Mouse (Mus musculus) lung, adult 2 months (tissue): Measurements from ENCODE around the gene D6Wsu163e. TPM values are rescaled to one million over a fixed set of nuclear protein-coding genes. Genes with fewer than 3 reads are reported as not detected.

Source experiments
- DNase-seq: peaks from one replicate; pipeline ENCODE4 v3.0.0; 2022
- H3K4me1 ChIP-seq: fragments of 200-500 bp; 2 replicates; pipeline ENCODE4 v1.6.1; 2011; ENCODE audit warnings: low read length; ENCODE audit not compliant: control insufficient read depth, insufficient read depth
- H3K4me3 ChIP-seq: fragments of 200-500 bp; replicated peaks from 2 replicates; pipeline ENCODE3; 2011; ENCODE audit warnings: low read depth, mild to moderate bottlenecking, control low read depth, low read length; ENCODE audit errors: extremely low read depth
- CTCF ChIP-seq: fragments of 200-500 bp; IDR thresholded peaks from 2 replicates; pipeline ENCODE4 v1.5.1; 2011; ENCODE audit warnings: mild to moderate bottlenecking, low read length, control low read depth; ENCODE audit not compliant: insufficient read depth
- POLR2A ChIP-seq: fragments of 200-500 bp; IDR thresholded peaks from 2 replicates; pipeline ENCODE4 v1.6.1; 2011; ENCODE audit warnings: low read depth, mild to moderate bottlenecking, control low read depth, low read length, borderline replicate concordance; ENCODE audit errors: extremely low read depth
- WGBS: fragments of 180-500 bp; shearing (Covaris S2); methylation state at CpG from one replicate; pipeline ENCODE4 v1.1.7; 2018; 5-methylcytosine and 5-hydroxymethylcytosine counted together
- polyA plus RNA-seq: library from polyadenylated mRNA; depleted of rRNA; stranded (reverse); fragments of >200 nt; gene quantifications from 2 replicates; pipeline ENCODE4 v1.2.3, GENCODE M21; 2012

Gene D6Wsu163e
- polyA plus RNA-seq, 1 experiment: 5.8 TPM

GRCm38 (mm10) chr6:126940451-126940850, 689 bp downstream of the D6Wsu163e start:
- DNase-seq: no peak

GRCm38 (mm10) chr6:126948336-126948735, 8.6 kb downstream of the D6Wsu163e start:
- WGBS: 91% methylated on average over 4 of the region's 4 CpGs
- TF ChIP-seq CTCF: no peak; the same call in 1 of the 2 replicates
- TF ChIP-seq POLR2A: no peak
- no peak for DNase-seq
- Histone ChIP-seq H3K4me1 (no peaks in the 10 kb centered on the region), H3K4me3 (no peak overlapping the region)

More at GRCm38 (mm10) chr6:126940451-126940850, 689 bp downstream of the D6Wsu163e start:
- H3K4me1 ChIP-seq: peaks cover 3% of the 10 kb centered on the region; the same call in 1 of the 2 replicates
- WGBS: 5% methylated on average over 5 of the region's 5 CpGs
- TF ChIP-seq POLR2A (no peak), CTCF (no peak)
- H3K4me3 ChIP-seq: no peak overlapping the region

- Histone ChIP-seq H3K4me1 (no peaks in the 10 kb centered on the region), H3K4me3 (no peak overlapping the region)
- 6% methylated on average over 10 of the region's 10 CpGs for WGBS
- peak; percentile 91 for TF ChIP-seq CTCF
- no peak for TF ChIP-seq POLR2A
- peak; percentile 62 for DNase-seq
Measured at GRCm38 (mm10) chr6:126955734-126956133, 16.0 kb downstream of the D6Wsu163e start.

GRCm38 (mm10) chr6:126961371-126962018, 21.7 kb downstream of the D6Wsu163e start:
- DNase-seq: no peak
- no peak overlapping the region for H3K4me3 ChIP-seq
- H3K4me1 ChIP-seq: no peaks in the 10 kb centered on the region
- TF ChIP-seq CTCF: no peak
- no peak for TF ChIP-seq POLR2A
- 89% methylated on average over 8 of the region's 8 CpGs for WGBS

- DNase-seq: no peak
- 71% methylated on average over 5 of the region's 5 CpGs for WGBS
- no peak overlapping the region for H3K4me3 ChIP-seq
- no peaks in the 10 kb centered on the region for H3K4me1 ChIP-seq
- no peak for TF ChIP-seq POLR2A
- no peak for TF ChIP-seq CTCF
Measured at GRCm38 (mm10) chr6:126962709-126963108, 22.9 kb downstream of the D6Wsu163e start.

GRCm38 (mm10) chr6:126963426-126963825, 23.7 kb downstream of the D6Wsu163e start:
- Histone ChIP-seq H3K4me3 (no peak overlapping the region), H3K4me1 (no peaks in the 10 kb centered on the region)
- no peak for DNase-seq
- WGBS: 87% methylated on average over 9 of the region's 9 CpGs
- TF ChIP-seq CTCF (no peak), POLR2A (no peak)

GRCm38 (mm10) chr6:126966241-126967026, 26.7 kb downstream of the D6Wsu163e start:
- TF ChIP-seq CTCF (no peak), POLR2A (no peak)
- no peak overlapping the region for H3K4me3 ChIP-seq
- 71% methylated on average over 14 of the region's 14 CpGs for WGBS
- no peak for DNase-seq
- H3K4me1 ChIP-seq: no peaks in the 10 kb centered on the region

GRCm38 (mm10) chr6:126981539-126982234, 41.9 kb downstream of the D6Wsu163e start:
- 23% methylated on average over 5 of the region's 5 CpGs for WGBS
- Histone ChIP-seq H3K4me3 (no peak overlapping the region), H3K4me1 (no peaks in the 10 kb centered on the region)
- DNase-seq: no peak
- no peak for TF ChIP-seq CTCF

GRCm38 (mm10) chr6:126993676-126994075, 53.9 kb downstream of the D6Wsu163e start:
- WGBS: 63% methylated on average over 2 of the region's 2 CpGs
- TF ChIP-seq CTCF: no peak
- no peak for TF ChIP-seq POLR2A

More at GRCm38 (mm10) chr6:126993676-126994075, 53.9 kb downstream of the D6Wsu163e start:
- no peak for DNase-seq
- no peaks in the 10 kb centered on the region for H3K4me1 ChIP-seq
- H3K4me3 ChIP-seq: no peak overlapping the region
